Mouse (Mus musculus) heart, adult 2 months (tissue): ENCODE measurements around the gene Bzw2.

ENCODE experiments used
- CTCF ChIP-seq: fragments of 200-600 bp; IDR thresholded peaks from 2 replicates; pipeline ENCODE4 v1.8.1; 2022; ENCODE audit warnings: antibody characterized with exemption, mild to moderate bottlenecking, moderate library complexity
- EP300 ChIP-seq: fragments of 200-500 bp; IDR thresholded peaks from 2 replicates; pipeline ENCODE4 v1.6.1; 2011; ENCODE audit warnings: low read depth, low read length, control low read depth; ENCODE audit not compliant: insufficient read depth
- POLR2A ChIP-seq: fragments of 200-500 bp; IDR thresholded peaks from 2 replicates; pipeline ENCODE4 v1.6.1; 2011; ENCODE audit warnings: mild to moderate bottlenecking, low read depth, low read length, control low read depth; ENCODE audit not compliant: insufficient read depth

GRCm38 (mm10) chr12:36189610-36190009, 31.7 kb upstream of the Bzw2 start:
- TF ChIP-seq CTCF: no peak
- TF ChIP-seq EP300: no peak
- TF ChIP-seq POLR2A: no peak
